Mouse (Mus musculus) heart, postnatal 10 days (tissue): ENCODE measurements around the gene Elmo3. TPM values are rescaled to one million over a fixed set of nuclear protein-coding genes. Genes with fewer than 3 reads are reported as not detected.
A peak's percentile ranks its signal among the peaks of the same experiment; 100 is the strongest.

Experiments used
- DNase-seq, 2 experiments: peaks; one replicate each; pipeline ENCODE4 v3.0.0; 2021
- intact Hi-C: fragments of 180-260 bp; cut with DNase I; formaldehyde crosslinking; loops from one replicate; pipeline ENCODE4 v1.15.1; 2025
- microRNA-seq, 2 experiments: library from miRNA; unstranded; fragments of <30 nt; microRNA quantifications; one replicate each; pipeline ENCODE4 v1.2.0; 2022
- total RNA-seq, 2 experiments: library from RNA; stranded (reverse); gene quantifications; 2 replicates each; pipeline ENCODE4 v1.2.3; 2021

The Elmo3 gene
- total RNA-seq, 2 experiments from 2014 or later = 1.1 to 1.5 TPM

DNA sequence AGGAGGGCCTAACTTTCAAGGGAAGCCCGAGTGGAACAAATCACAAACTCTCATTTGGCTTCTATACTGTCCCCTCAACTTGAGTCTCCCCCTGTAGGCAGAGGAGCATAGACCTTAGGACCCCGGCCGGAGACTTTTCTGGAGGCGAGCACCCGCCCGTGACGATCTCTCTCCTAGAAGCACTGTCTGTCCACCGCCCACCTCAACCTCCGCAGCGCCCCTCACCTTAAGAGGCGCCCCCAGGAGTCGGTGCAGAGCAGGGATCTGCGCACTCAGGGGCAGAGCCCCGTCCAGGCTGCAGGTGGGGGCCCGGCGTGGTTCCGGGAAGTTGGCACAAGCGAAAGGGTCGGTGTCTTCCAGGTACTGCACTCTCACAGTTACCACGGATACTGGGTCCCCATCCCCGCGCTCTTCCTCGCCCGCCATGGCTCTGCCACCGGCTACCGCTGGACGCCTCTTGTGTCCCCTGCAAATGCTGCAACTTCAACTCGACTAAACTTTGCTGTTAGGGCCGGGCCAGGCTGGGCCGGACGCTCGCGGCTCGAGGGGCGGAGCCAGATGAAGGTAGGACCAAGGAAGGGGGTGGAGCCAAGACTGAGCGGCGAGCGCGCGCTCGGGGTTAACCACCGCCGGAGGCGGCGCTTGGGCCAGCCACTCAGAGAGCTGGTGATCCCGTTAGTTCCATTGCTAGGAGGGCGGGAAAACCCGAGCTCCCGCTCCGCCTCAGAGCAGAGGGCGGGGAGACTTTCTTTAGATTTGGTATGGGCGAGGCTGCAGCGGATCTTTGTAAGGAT lies 42.2 kb downstream of the Elmo3 start, which contains the start of gene Fhod1:
Gene Fhod1 (minus strand): TSS at position 526 of the 794 bp plus-strand sequence.
- DNase-seq = peak; percentile 93 to 96
- intact Hi-C loops = loop anchor here (2.0 kb wide), 1 partner anchor 21 kb away; the partner anchor contains the start of genes Lrrc29 and Tmem208

DNA sequence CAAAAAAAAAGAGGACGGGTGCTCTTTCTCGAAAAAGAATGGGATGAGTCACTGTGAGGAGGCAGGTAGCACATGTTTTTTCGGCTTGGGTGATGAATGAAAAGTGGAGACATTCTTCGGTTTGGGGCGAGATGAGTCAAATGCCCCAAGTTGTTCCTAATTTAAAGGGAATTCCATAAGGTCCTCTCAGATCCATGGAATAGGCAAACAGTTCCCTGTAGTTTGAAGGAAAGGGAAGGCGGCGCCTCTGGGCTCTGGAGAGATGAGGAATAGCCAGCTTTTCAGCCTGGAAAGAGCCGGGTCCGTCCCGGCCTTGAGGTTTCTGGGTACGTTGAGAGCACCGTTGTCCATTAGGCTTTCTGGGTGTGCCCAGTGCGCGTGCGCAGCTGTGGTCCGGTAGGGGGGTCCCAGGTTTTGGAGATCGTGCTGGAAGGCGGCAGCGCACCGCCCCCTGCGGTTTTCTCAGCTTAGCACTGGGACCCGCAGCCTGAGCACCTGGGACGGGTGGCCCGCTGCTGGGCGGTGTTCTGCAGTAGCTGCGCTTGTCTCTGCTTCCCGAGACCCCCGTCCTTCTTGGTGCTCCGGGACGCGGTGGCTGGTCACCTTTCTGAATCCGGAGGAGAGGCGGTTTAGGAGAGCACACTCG lies 43.2 kb downstream of the Elmo3 start, which contains the start of gene Slc9a5:
Gene Slc9a5 (plus strand): TSS at position 394 of the 646 bp plus-strand sequence.
- intact Hi-C loops = no loop called here

GRCm38 (mm10) chr8:105349096-105349771 lies 43.8 kb downstream of the Elmo3 start:
- intact Hi-C loops = no loop called here
- peak in 1 of 2 experiments; percentile 47 for DNase-seq

More for the DNA sequence above, 43.2 kb downstream of the Elmo3 start, which contains the start of gene Slc9a5:
- DNase-seq = peak; percentile 60

DNA sequence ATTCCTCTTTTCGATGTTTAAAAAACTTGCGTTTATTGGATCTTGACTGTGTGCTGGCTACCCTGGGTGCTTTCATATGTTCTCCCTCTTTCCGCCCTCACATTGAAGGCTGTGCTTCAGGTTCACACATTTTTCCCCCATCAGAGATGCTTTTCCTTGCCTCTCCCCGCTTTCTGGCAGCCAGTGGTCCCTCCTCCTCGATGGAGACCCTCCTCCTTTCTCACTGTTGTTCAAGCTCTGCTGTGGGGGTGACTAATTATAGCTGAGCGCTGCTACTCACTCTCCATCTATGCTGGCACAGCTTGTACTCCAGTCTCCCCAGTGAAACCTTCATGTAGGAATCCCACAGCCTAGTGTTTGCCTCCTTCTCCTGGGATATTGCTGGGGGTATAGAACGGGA lies 44.8 kb downstream of the Elmo3 start:
- no peak for DNase-seq
- intact Hi-C loops = no loop called here

- intact Hi-C loops = no loop called here
- DNase-seq = no peak
Observed at GRCm38 (mm10) chr8:105353583-105354135, 48.3 kb downstream of the Elmo3 start.

GRCm38 (mm10) chr8:105354549-105354948 lies 49.1 kb downstream of the Elmo3 start:
- intact Hi-C loops = no loop called here
- no peak for DNase-seq

DNA sequence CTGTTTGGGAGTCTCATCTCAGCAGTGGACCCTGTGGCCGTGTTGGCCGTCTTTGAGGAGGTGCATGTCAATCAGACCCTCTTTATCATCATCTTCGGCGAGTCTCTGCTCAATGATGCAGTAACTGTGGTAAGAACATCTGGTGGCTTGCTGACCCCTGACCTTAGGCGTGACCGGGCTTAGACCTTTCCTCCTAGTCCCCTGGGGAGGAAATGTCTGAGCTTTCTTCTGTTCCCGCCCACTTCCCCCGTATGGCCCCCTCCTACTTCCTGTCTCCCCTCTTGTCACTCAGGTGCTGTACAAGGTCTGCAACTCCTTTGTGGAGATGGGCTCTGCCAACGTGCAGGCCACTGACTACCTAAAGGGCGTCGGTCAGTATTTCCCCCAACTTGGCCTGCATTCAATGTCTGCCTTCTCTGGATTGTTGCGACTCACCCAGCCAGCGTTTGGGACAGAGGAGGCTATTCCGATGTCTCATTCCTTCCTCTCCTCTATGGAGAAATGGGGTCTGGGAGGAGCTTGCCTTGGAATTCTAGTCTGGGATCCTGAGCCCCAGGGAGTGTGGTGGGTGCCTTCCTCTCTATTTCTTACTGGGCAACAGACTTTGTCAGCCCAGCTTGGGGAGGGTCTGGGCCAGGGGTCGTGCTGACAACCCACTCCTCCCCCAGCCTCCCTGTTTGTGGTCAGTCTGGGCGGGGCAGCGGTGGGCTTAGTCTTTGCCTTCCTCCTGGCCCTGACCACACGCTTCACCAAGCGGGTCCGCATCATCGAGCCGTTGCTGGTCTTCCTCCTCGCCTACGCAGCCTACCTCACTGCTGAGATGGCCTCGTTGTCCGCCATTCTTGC lies 50.0 kb downstream of the Elmo3 start:
- peak in 1 of 2 experiments; percentile 48 for DNase-seq
- intact Hi-C loops = loop anchor here (5.0 kb wide), 1 partner anchor 197 kb away; no protein-coding TSS in a partner anchor

DNA sequence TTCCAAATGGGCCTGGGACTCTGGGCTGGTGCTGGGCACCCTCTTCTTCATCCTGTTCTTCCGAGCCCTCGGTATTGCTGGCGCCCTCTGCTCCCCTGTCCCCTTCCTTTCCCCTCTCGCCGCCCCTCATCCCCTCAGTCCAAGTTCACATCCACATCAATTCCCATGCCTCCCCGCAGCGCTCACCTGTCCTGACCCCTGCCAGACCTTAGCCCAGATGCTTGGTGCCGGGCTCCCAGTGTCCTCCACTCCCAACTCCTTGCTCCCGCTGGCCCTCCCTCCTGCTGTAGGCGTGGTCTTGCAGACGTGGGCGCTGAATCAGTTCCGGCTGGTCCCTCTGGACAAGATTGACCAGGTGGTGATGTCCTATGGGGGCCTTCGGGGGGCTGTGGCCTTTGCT lies 51.3 kb downstream of the Elmo3 start:
- intact Hi-C loops = loop anchor here (5.0 kb wide), 1 partner anchor 196 kb away; no protein-coding TSS in a partner anchor

GRCm38 (mm10) chr8:105359208-105359607 lies 53.8 kb downstream of the Elmo3 start:
- intact Hi-C loops = loop anchor here (1.0 to 5.0 kb wide), 2 partner anchors 118 to 193 kb away; no protein-coding TSS in a partner anchor
- DNase-seq = no peak

More for the DNA sequence above, 51.3 kb downstream of the Elmo3 start:
- DNase-seq = no peak

GRCm38 (mm10) chr8:105359646-105360045 lies 54.2 kb downstream of the Elmo3 start:
- intact Hi-C loops = loop anchor here (1.0 to 5.0 kb wide), 3 partner anchors 38 to 193 kb away; no protein-coding TSS in a partner anchor
- DNase-seq = peak in 1 of 2 experiments; percentile 48

Small RNA genes lying within 50 kb of the gene (microRNA-seq; reads per million reads assigned to microRNA genes)
- gene Gm27320 = 0 reads per million in 2 experiments
- gene Mir328 = 1,099 to 1,775 reads per million in 2 experiments

Other genes with a start within 250 kb of the Elmo3 start
- under 1 TPM in 1 of 2 experiments, not detected in 1; 0.10 TPM for gene Ces3b, start 221.8 kb upstream of the Elmo3 start, total RNA-seq
- gene Ces4a, start 173.8 kb upstream of the Elmo3 start, total RNA-seq = not detected
- 10 to 100 TPM; 32.4 to 37.0 TPM for gene Cbfb, start 134.9 kb upstream of the Elmo3 start, total RNA-seq
- 10 to 100 TPM; 18.2 to 19.5 TPM for gene D230025D16Rik, start 80.5 kb upstream of the Elmo3 start, total RNA-seq
- 1 to 10 TPM; 8.9 to 9.5 TPM for gene B3gnt9, start 50.4 kb upstream of the Elmo3 start, total RNA-seq
- gene Tradd, start 41.0 kb upstream of the Elmo3 start, total RNA-seq = 1 to 10 TPM; 9.1 to 9.7 TPM
- 1 to 10 TPM; 2.8 to 4.1 TPM for gene Fbxl8, start 41.0 kb upstream of the Elmo3 start, total RNA-seq
- under 1 TPM; 0.84 to 0.94 TPM for gene Hsf4, start 35.8 kb upstream of the Elmo3 start, total RNA-seq
- 10 to 100 TPM; 14.7 to 16.2 TPM for gene Nol3, start 29.5 kb upstream of the Elmo3 start, total RNA-seq
- gene 4931428F04Rik, start 15.7 kb upstream of the Elmo3 start, total RNA-seq = 1 to 10 TPM; 2.8 to 6.3 TPM
- gene Exoc3l, start 9.5 kb upstream of the Elmo3 start, total RNA-seq = 10 to 100 TPM; 11.6 to 13.6 TPM
- 10 to 100 TPM; 25.6 to 29.0 TPM for gene E2f4, start 7.9 kb upstream of the Elmo3 start, total RNA-seq
- gene Lrrc29, start 20.7 kb downstream of the Elmo3 start, total RNA-seq = 1 to 10 TPM; 2.0 to 2.5 TPM
- gene Tmem208, start 20.8 kb downstream of the Elmo3 start, total RNA-seq = 10 to 100 TPM; 30.7 to 31.5 TPM
- gene Fhod1, start 42.4 kb downstream of the Elmo3 start, total RNA-seq = 10 to 100 TPM; 10.9 to 11.7 TPM
- 1 to 10 TPM; 1.7 TPM for gene Slc9a5, start 43.2 kb downstream of the Elmo3 start, total RNA-seq
- under 1 TPM in 1 of 2 experiments, not detected in 1; 0.12 TPM for gene Plekhg4, start 67.7 kb downstream of the Elmo3 start, total RNA-seq
- under 1 TPM in 1 of 2 experiments, not detected in 1; 0.12 TPM for gene Kctd19, start 107.9 kb downstream of the Elmo3 start, total RNA-seq
- 1 to 10 TPM in 1 of 2 experiments, under 1 TPM in 1; 0.77 to 1.2 TPM for gene Lrrc36, start 108.0 kb downstream of the Elmo3 start, total RNA-seq
- 10 to 100 TPM; 55.8 to 56.1 TPM for gene Tppp3, start 165.9 kb downstream of the Elmo3 start, total RNA-seq
- 10 to 100 TPM; 14.8 to 16.8 TPM for gene Zdhhc1, start 191.3 kb downstream of the Elmo3 start, total RNA-seq
- 1 to 10 TPM in 1 of 2 experiments, under 1 TPM in 1; 0.60 to 2.1 TPM for gene Hsd11b2, start 213.2 kb downstream of the Elmo3 start, total RNA-seq